Mouse (Mus musculus) testis, adult 2 months (tissue): ENCODE measurements at regions not wholly inside any gene's neighbourhood (a gene's known extent, or its start where the extent isn't known, plus 50 kb on each side); places are given as distances from the start of the nearest gene placed in this dataset.

Experiments
- CTCF ChIP-seq: fragments of 200-500 bp; IDR thresholded peaks from 2 replicates; pipeline ENCODE4 v1.5.1; 2012; ENCODE audit warnings: low read depth, mild to moderate bottlenecking, inconsistent platforms, low read length, moderate library complexity; ENCODE audit not compliant: control insufficient read depth, insufficient read depth, insufficient replicate concordance
- POLR2A ChIP-seq: fragments of 200-500 bp; IDR thresholded peaks from 2 replicates; pipeline ENCODE4 v1.6.1; 2012; ENCODE audit warnings: low read depth, mild to moderate bottlenecking, inconsistent platforms, low read length, moderate library complexity; ENCODE audit not compliant: control insufficient read depth

GRCm38 (mm10) chr9:61081474-61082021 is 287.2 kb downstream of the Uaca start:
- TF ChIP-seq CTCF (no peak), POLR2A (no peak)
